Mouse (Mus musculus) megakaryocyte-erythroid progenitor cell, adult 5-6 weeks (primary cell): Measurements from ENCODE around the gene Tmem109. TPM values are rescaled to one million over a fixed set of nuclear protein-coding genes. Genes with fewer than 3 reads are reported as not detected.

ENCODE experiments used
- ATAC-seq: replicated peaks from 2 replicates; pipeline ENCODE4 v1.8.0; 2016; ENCODE audit warnings: mild to moderate bottlenecking, inconsistent platforms; ENCODE audit not compliant: severe bottlenecking, poor library complexity, low FRiP score, low TSS enrichment
- total RNA-seq, 2 experiments: library from RNA; stranded (forward) in 1 of 2; stranded (reverse) in 1 of 2; fragments of 200-1000, 215-1000 nt in 1 of 2; fragments of >200 nt in 1 of 2; fragmentation: Nextera tagmentation in 1 of 2; gene quantifications; 2 replicates each; pipeline ENCODE4 v1.2.3; 2014 to 2017

The Tmem109 gene
- total RNA-seq, 2 experiments from 2014 or later, result 21.7 to 41.0 TPM

DNA sequence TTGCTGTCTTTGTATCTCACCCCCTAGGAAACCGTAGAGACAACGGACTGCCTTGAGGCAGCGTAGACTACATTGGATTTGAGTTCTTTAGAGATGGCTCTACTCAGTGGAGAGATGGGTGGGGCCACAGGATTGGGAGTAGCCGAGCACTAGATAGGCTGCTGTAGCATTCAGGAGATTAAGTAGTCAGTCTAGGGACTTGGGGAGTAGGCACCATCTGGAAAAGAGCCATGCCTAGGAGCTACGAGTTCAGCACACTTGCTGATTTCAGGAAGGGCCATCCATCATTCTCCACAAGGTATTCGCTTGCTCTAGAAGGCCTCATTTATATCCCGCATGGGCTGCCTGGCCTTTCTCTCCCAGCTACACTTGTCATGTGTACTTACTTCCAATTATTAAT lies 35.7 kb downstream of the Tmem109 start:
- ATAC-seq, result no peak

DNA sequence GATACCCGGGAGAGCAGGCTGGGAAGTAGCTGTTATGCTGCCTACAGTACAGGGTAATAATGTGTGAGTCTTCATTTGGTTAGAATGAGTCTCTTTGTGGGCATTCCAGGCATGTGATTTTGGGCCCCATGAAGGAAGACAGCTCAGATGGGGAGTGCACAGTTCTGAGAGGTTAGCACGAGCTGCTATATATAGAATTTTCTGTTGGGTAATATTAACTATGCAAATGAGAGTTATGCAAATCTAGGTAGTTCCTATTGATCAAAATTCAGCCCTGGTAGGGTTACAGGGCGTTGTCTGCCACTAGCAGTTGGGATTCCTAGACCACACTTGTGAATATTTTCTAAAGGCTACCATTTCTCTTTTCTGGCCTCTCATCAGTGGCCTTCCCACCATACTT lies 36.3 kb downstream of the Tmem109 start:
- no peak for ATAC-seq

DNA sequence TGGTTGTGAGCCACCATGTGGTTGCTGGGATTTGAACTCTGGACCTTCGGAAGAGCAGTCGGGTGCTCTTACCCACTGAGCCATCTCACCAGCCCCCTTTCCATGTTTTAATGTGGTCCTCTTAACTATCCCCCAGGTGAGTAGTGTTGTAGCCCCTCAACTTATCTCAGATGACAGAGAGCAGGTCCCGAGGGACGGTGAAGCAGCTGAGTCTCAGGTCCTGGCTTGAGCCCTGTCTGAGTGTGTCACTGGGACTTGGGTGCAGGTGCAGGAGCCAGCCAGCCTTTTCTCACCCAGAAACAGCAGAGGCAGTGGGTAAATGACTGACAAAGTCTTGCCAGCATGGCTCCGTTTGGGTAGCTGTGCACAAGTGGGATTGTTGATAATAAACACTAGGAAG lies 37.6 kb downstream of the Tmem109 start:
- ATAC-seq, result no peak

DNA sequence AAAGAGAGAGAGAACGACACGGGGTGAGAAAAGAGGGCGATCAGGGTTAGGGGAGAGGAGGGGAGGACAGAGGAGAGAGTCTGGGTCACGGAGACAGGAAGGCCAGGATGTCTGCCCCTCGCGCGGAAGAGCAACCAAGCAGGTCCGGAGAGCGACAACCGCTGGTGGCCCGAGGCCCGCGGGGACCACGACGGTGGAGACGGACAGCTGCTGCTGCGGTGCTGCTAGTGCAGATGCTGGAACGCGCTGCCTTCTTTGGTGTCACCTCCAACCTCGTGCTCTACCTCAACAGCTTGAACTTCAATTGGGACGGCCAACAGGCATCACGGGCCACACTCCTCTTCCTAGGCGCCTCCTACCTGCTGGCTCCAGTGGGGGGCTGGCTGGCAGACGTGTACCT lies 38.9 kb downstream of the Tmem109 start:
- ATAC-seq, result no peak

DNA sequence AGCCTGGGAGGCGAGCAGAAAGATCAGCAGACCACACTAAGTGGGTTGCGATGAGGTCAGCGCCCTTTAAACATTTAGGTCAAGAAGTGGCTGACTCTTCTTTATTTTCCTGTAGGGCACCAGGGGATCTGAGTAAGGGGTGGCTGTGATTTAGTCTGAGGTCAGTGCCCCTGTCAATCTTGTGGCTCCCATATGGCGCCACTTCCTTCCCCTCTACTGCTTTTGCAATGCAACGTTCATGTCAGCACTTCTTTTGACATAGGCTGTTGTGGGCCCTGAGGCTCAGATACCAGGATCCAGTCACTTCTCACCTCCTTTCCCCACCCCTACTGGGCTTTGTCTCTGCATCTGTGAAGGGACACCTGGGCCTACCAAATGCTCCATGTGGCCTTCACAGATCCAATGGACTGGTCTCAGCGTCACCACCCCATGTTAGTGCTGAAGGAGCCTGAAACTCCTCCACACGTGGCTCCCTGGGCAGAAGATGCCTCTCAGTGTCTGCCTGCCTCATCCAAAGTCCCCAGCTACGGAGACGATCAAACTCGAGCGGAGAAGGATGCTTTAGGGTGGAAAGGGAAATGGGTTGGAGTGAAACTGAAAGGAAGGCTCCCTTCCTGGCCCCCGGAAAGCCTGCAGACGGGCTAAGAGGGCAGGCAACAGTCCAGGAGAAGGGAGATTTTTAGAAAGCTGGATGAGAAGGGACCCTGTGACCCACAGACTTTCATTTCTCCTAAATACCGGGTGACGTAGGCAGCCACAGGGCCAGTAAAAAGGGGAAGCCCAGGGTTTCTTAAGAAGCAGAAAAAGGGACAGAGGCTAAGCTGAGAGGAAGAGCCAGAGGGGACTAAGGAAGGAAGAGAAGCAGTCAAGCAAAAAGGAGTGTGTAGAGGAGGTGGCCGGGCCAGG lies 39.8 kb downstream of the Tmem109 start:
- ATAC-seq, result no peak; the same call in 1 of the 2 replicates

DNA sequence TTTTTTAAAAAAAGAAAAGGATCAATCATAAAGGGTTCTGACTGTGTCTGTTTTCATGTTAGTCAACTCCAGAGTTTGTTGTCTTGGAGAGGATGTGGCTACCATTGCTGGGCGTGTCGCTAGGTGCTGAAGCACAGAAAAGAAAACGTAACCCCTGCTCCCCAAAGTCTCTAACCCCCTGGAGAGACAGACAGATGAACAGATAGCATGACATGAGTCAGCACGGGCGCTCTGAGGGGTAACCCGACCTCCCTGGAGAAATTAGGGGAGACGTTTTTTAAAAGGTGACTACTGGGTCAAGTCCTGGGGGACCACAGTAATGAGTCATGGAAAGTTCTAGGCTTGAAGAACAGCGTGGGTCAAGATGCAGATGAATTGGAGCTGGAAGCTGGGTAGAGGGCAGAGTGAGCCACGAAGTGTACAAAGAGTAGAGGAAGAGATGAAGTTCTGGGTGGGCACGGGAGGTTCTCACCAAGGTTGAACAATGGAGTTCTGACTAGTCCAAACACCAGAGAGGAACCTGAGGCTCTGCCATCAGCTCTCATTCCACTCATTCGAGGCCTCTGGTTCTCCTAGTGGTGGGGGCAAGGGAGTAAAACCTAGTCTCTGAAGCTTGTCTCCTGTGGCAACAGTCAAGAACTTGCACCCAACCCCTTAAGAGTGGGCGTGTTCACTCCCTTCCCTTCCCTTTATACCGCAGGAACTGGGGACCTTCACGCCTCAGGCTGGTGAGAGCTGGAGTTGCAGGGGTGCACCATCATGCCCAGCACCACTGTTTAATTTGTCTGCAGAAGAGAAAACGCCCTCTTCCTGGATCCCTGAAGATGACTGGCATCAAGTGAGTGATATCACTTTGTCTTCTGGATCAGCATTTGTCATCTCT lies 42.5 kb downstream of the Tmem109 start, which contains the start of gene Slc15a3:
Slc15a3 (plus strand) TSS at position 718 of the 883 bp plus-strand sequence.
- ATAC-seq, result no peak

DNA sequence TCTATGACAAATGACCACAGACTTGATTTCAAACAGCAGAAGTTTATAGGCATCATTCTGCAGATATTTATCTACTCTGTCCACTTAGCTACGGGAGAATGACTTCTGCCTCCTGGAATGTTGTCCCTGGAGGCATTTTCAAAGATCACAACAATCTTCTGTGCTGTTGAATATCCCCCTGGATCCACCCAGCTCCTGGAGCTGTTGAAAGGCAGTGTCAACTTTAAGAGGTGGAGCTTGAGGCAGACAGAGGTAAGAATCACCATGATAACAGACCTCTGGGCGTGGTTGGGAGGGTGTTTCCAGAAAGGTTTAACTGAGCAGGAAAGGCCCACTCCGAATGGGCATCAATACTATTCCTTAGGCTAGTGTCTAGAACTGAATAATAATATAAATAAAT lies 46.1 kb downstream of the Tmem109 start:
- no peak for ATAC-seq

DNA sequence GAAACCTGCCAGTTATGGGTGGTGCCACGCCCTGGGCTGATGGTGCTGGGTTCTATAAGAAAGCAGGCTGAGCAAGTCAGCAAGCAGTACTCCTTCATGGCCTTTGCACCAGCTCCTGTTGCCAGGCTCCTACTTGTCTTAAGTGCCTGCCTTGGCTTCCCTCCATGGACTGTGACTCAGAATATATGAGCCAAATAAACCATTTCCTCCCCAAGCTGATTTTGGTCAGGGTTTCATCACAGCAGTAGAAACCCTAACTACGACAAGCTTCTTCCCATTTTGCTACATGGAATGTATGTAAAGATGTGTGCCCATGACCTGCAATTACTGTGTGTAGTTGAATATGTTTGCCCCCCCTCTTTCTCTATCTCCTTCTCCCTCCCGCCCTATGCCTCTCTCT lies 48.2 kb downstream of the Tmem109 start:
- no peak for ATAC-seq

DNA sequence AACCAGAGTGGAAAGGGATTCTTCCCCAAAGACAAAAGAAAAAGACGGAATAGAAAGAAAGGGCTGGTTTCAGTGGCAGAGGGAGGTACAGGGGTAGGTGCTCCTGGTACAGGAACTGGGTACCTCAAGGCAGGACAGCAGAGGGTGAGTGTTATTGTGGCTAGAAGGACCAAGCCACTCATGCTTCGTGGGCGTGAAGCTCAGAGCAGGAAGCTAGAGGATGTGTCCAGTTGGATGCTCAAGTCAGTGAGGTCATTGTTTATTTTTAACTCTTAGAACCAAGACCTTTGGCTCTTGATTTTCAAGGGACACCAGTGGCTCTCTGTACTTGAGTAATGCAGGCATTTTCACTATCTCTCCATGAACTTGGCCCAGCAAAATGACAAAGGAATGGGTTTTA lies 49.8 kb downstream of the Tmem109 start:
- ATAC-seq, result no peak

DNA sequence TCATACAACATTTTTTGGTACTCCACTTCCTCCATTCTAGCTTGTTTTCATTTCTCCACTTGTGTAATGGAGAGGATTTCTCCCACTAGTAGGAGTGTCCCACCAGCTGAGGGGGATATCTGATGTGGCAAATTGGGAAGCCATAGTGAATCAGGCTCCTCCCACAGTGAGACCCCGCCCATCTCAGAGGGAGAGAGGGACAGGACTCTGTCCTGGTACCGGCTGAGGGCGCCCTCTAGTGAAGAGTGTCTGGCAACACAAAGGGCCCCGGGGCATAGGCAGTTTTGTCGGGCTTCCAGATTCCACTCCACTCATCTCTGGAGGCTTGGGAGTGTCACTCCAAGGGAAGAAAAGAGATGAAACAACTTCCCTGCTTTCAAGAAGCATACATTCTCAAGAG lies 50.4 kb downstream of the Tmem109 start:
- ATAC-seq, result peak; percentile 95

DNA sequence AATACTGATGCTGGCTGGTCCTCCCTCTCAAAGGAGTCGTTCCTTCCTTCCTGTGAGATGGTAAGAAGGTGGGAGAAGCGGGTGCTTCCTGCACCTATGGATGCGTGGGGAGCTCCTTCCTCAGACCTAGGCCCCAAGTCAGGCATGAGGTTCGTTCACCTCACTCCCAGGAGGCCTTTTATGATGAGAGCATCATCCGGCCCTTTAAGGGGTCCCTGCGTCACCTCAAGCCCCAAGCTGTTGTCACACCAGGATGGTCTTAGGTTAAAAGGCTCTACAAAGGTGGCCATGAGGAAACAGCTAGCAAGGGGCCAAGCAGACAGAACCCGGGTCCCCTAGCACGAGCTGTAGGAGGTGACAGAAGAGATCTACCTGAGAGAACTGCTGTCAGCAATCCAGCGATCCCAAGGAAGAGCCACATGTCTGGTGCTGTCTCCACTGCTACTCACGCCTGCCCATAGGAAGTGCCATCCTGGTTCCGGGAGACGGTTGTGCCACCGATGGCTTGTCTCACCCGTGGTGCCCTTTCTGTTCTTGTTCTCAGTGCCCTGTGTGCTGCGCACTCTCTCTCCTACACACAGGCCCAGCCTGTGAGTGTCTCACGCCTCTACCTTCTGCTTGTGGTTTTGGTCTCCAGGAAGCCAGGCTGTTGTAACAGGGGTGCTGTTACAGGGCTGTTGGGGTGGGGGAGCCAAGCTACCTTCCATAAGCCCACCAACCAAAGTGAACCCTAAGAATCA lies 52.2 kb downstream of the Tmem109 start, which contains the start of gene Cd6:
Cd6 (minus strand) TSS at position 623 of the 740 bp plus-strand sequence.
- ATAC-seq, result no peak

DNA sequence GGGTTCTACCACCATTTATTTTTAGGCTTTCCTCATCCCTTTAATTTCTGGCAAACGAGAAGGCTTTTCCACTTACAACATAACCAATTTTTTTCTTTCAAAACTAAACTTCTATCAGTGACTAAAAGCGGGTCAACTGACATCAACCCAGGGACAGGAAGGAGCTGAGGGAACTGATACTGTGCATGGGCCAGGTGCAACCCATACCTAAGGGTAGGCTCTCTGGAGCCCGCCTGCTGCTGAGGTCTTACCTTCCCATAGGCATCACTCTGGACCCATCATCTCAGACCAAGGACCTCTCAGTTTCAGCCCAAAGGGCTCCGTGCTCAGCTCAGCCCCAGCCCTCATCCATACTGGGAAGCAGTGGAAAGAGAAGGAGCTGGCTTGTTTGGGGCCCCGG lies 53.5 kb downstream of the Tmem109 start:
- no peak for ATAC-seq

DNA sequence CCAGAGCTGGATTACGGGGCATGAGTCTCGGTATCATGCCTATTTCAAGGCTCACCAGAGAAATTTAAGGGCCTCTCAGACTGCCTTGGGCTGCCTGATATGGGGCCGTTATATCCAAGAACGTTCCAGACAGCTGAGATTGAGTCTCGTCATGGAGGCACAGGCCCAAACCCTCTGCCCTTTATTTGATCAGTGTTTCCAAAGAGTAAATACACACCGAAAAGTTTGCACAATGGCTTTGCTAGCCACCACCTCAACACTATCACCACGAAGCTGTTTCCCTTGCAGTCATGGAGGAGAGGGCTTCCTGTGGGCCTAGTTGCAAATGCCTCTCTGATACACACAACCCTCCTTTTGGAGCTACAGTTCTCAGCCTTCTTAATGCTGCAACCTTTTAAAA lies 57.7 kb downstream of the Tmem109 start:
- no peak for ATAC-seq

DNA sequence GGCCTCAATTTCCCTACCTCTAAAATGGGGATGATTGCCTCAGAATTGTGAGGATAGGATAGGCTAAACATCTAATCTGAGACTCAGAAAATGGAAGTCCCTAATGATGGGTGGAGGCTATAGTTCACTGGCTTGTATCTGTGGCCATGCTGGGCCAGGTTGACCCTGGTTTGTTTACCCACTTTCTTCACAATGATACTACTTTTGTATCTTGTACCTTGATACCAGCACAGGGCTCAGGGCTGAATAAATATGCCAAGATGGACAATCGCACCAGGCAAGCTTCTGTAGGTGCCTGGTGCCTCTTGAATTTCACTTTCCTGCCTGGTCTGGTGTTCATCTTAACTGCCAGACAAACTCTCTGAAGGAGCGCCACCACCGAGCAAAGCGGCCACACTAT lies 59.3 kb downstream of the Tmem109 start:
- ATAC-seq, result no peak

DNA sequence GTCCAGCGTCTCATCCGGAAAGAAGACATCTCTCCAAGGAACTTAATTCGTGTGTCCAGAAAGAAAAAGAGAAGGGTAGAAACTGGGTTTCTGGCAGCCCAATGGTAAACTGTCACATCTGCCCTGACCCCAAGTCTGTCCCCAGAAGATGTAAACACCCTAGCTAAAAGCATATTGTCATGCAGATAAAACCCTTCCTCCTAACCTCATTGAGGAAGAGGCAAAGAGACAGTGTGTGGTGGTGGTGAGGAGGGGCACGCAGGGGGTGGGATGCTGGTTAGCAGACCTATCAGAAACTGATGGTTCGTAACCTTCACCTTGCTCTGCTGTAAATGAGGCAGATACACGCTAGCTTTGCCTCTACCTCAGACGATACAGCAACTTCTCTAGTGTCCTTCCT lies 60.5 kb downstream of the Tmem109 start:
- ATAC-seq, result no peak

Other genes with a start within 250 kb of the Tmem109 start
- 0.90 and 0.99 TPM in 2 replicates for gene Vwce, start 247.8 kb downstream of the Tmem109 start, total RNA-seq (2014; fragmentation: Nextera tagmentation)
- not detected in 2 replicates for gene Vwce, start 247.8 kb downstream of the Tmem109 start, total RNA-seq (2017)
- not detected in 2 replicates for gene Pga5, start 203.9 kb downstream of the Tmem109 start, total RNA-seq (2014; fragmentation: Nextera tagmentation)
- gene Pga5, start 203.9 kb downstream of the Tmem109 start, total RNA-seq (2017), result not detected in 2 replicates
- 18.3 and 20.2 TPM in 2 replicates for gene Vps37c, start 193.3 kb downstream of the Tmem109 start, total RNA-seq (2014; fragmentation: Nextera tagmentation)
- 6.9 and 7.8 TPM in 2 replicates for gene Vps37c, start 193.3 kb downstream of the Tmem109 start, total RNA-seq (2017)
- gene Cd5, start 143.0 kb downstream of the Tmem109 start, total RNA-seq (2014; fragmentation: Nextera tagmentation), result 3.2 and 3.7 TPM in 2 replicates
- gene Cd5, start 143.0 kb downstream of the Tmem109 start, total RNA-seq (2017), result not detected in 2 replicates
- gene Cd6, start 51.9 kb downstream of the Tmem109 start, total RNA-seq (2014; fragmentation: Nextera tagmentation), result 2.4 and 3.2 TPM in 2 replicates
- gene Cd6, start 51.9 kb downstream of the Tmem109 start, total RNA-seq (2017), result not detected in 2 replicates
- gene Slc15a3, start 42.3 kb downstream of the Tmem109 start, total RNA-seq (2014; fragmentation: Nextera tagmentation), result 0.50 and 0.99 TPM in 2 replicates
- gene Slc15a3, start 42.3 kb downstream of the Tmem109 start, total RNA-seq (2017), result 0.56 TPM in 1 of 2 replicates, not detected in the other
- 0.10 and 2.4 TPM in 2 replicates for gene Tmem132a, start 12.1 kb downstream of the Tmem109 start, total RNA-seq (2014; fragmentation: Nextera tagmentation)
- gene Tmem132a, start 12.1 kb downstream of the Tmem109 start, total RNA-seq (2017), result 0.23 and 0.56 TPM in 2 replicates
- gene Prpf19, start 13.2 kb upstream of the Tmem109 start, total RNA-seq (2014; fragmentation: Nextera tagmentation), result 148 and 173 TPM in 2 replicates
- gene Prpf19, start 13.2 kb upstream of the Tmem109 start, total RNA-seq (2017), result 145 and 393 TPM in 2 replicates
- not detected in 2 replicates for gene Zp1, start 38.6 kb upstream of the Tmem109 start, total RNA-seq (2014; fragmentation: Nextera tagmentation)
- not detected in 2 replicates for gene Zp1, start 38.6 kb upstream of the Tmem109 start, total RNA-seq (2017)
- gene Ptgdr2, start 55.2 kb upstream of the Tmem109 start, total RNA-seq (2014; fragmentation: Nextera tagmentation), result not detected in 2 replicates
- gene Ptgdr2, start 55.2 kb upstream of the Tmem109 start, total RNA-seq (2017), result not detected in 2 replicates
- 24.8 and 30.6 TPM in 2 replicates for gene Ccdc86, start 67.3 kb upstream of the Tmem109 start, total RNA-seq (2014; fragmentation: Nextera tagmentation)
- gene Ccdc86, start 67.3 kb upstream of the Tmem109 start, total RNA-seq (2017), result 21.0 and 26.2 TPM in 2 replicates
- gene Ms4a10, start 92.7 kb upstream of the Tmem109 start, total RNA-seq (2014; fragmentation: Nextera tagmentation), result not detected in 2 replicates
- not detected in 2 replicates for gene Ms4a10, start 92.7 kb upstream of the Tmem109 start, total RNA-seq (2017)
- gene Ms4a15, start 111.2 kb upstream of the Tmem109 start, total RNA-seq (2014; fragmentation: Nextera tagmentation), result not detected in 2 replicates
- not detected in 2 replicates for gene Ms4a15, start 111.2 kb upstream of the Tmem109 start, total RNA-seq (2017)
- not detected in 2 replicates for gene Ms4a18, start 136.0 kb upstream of the Tmem109 start, total RNA-seq (2014; fragmentation: Nextera tagmentation)
- gene Ms4a18, start 136.0 kb upstream of the Tmem109 start, total RNA-seq (2017), result not detected in 2 replicates
- not detected in 2 replicates for gene Ms4a8a, start 199.1 kb upstream of the Tmem109 start, total RNA-seq (2014; fragmentation: Nextera tagmentation)
- not detected in 2 replicates for gene Ms4a8a, start 199.1 kb upstream of the Tmem109 start, total RNA-seq (2017)
- not detected in 2 replicates for gene 1700017D01Rik, start 248.9 kb upstream of the Tmem109 start, total RNA-seq (2014; fragmentation: Nextera tagmentation)
- not detected in 2 replicates for gene 1700017D01Rik, start 248.9 kb upstream of the Tmem109 start, total RNA-seq (2017)